Mouse (Mus musculus): Measurements from ENCODE around the gene Csrnp3.

DNA sequence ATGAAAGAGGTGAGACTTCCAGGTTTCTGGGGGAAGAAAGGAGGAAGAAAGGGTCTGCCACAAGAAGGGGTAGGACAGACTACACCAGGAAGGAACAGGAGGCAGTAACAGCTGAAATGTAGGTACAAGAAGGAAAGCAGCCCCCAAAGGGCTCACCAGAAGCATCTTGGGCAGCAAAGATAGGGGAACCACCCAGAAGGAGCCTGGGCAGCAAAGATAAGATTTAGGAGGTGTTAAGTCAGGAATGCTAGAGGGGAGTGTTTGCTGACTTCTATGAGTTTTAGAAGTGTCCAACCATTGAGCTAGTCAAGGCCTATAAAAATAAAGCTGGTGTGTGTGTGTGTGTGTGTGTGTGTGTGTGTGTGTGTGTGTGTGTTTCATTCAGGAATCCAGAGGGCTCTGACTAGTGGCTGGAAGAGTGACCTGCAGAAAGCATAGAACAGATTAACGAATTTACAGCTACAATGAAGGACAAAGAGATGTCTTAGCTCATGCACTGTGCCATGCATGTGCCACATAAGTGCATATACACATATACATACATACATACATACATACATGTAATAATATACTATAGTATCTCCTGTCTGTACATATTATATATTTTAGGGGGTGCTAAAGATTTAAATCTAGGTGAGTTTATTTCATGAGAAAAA is 44.4 kb upstream of the Csrnp3 start:
- TF ChIP-seq POLR2A (IDR thresholded peaks at IDR 0.05; ENCODE audit: insufficient read depth, low read depth, low read length) (no peak), CTCF (IDR thresholded peaks at IDR 0.05) (no peak), EP300 (IDR thresholded peaks at IDR 0.05; ENCODE audit: insufficient read depth, low read depth, low read length) (no peak)
